Mouse (Mus musculus): Measurements from ENCODE around the gene Ccr8.

- TF ChIP-seq CTCF (IDR thresholded peaks at IDR 0.05; ENCODE audit: borderline replicate concordance, extremely low read depth, insufficient read depth, insufficient read length) (no peak), POLR2A (IDR thresholded peaks at IDR 0.05; ENCODE audit: borderline replicate concordance, extremely low read depth, insufficient read depth, insufficient read length, poor library complexity, severe bottlenecking) (no peak)
Measured at GRCm38 (mm10) chr9:120074516-120074915, 17.4 kb upstream of the Ccr8 start.

Measured in brain, embryonic 14.5 days (tissue).